18 mouse cellular contexts compared by ENCODE assay signal in genomic region chr5:44494133-44494532, GRCm38 (mm10).
A peak's percentile ranks its signal among the peaks of the same experiment; 100 is the strongest.
DNase-seq lines count a peak whose midpoint lies in the region; ATAC-seq and TF ChIP-seq lines count a peak whose summit lies in the region.
"Had no signal": no experiment of that assay in that cellular context is flagged by ENCODE, and none has a peak within 500 bp of the region (broad histone marks: within the 10 kb centered on the region; RNA-seq: fewer than 3 reads in every experiment).

No protein-coding gene starts in this region.

- TF ChIP-seq CTCF in heart, postnatal 0 days (IDR thresholded peaks at IDR 0.05; ENCODE audit: low read depth): no peak

- no peak for DNase-seq in kidney, postnatal 4 days
- peak; percentile 49 for DNase-seq in heart, postnatal 0 days (ENCODE audit: low spot score)
- DNase-seq in lung, postnatal 10 days: peak; percentile 2
- no peak for DNase-seq in right cerebral cortex, postnatal 4 days
- DNase-seq in adrenal gland, adult 8-10 months: no peak
- DNase-seq: cerebellum, adult 8-10 months; gastrocnemius, postnatal 14 days; layer of hippocampus, postnatal 36 days; retina, postnatal 1 day; spleen, adult 18-20 months; thymus, postnatal 25 days had no signal

- H3K36me3 ChIP-seq in kidney, embryonic 16.5 days (ENCODE audit: insufficient read depth, low read length): no peaks in the 10 kb centered on the region
- no peaks in the 10 kb centered on the region for H3K36me3 ChIP-seq in heart, embryonic 11.5 days (ENCODE audit: control insufficient read depth, insufficient read depth, low read length)
- no peaks in the 10 kb centered on the region for H3K36me3 ChIP-seq in heart, postnatal 0 days (replicated peaks; ENCODE audit: control insufficient read depth, insufficient read depth, low read length)
- H3K36me3 ChIP-seq: hindbrain, embryonic 15.5 days; limb, embryonic 13.5 days; neural tube, embryonic 15.5 days had no signal

- H3K27me3 ChIP-seq in kidney, embryonic 16.5 days (ENCODE audit: insufficient read depth, low read length): no peaks in the 10 kb centered on the region
- no peaks in the 10 kb centered on the region for H3K27me3 ChIP-seq in heart, embryonic 11.5 days (ENCODE audit: control insufficient read depth, insufficient read depth, low read length)
- H3K27me3 ChIP-seq in heart, postnatal 0 days (ENCODE audit: control insufficient read depth, insufficient read depth, low read length): no peaks in the 10 kb centered on the region
- H3K27me3 ChIP-seq: hindbrain, embryonic 15.5 days; limb, embryonic 13.5 days; neural tube, embryonic 15.5 days had no signal

- TF ChIP-seq EP300 in heart, postnatal 0 days (IDR thresholded peaks at IDR 0.05; ENCODE audit: low read depth): peak; percentile 78

- no peak overlapping the region for H3K9ac ChIP-seq in kidney, embryonic 16.5 days (replicated peaks; ENCODE audit: low read length)
- no peak overlapping the region for H3K9ac ChIP-seq in heart, embryonic 11.5 days (ENCODE audit: low read depth, low read length)
- no peak overlapping the region for H3K9ac ChIP-seq in heart, postnatal 0 days (replicated peaks; ENCODE audit: low read depth, low read length)
- H3K9ac ChIP-seq: hindbrain, embryonic 15.5 days; limb, embryonic 13.5 days; neural tube, embryonic 15.5 days had no signal

- WGBS in kidney, embryonic 16.5 days: 67% methylated on average over 9 of the region's 9 CpGs
- WGBS in heart, embryonic 11.5 days (ENCODE audit: insufficient replicate concordance): 39% methylated on average over 9 of the region's 9 CpGs
- WGBS in heart, postnatal 0 days: 35% methylated on average over 9 of the region's 9 CpGs

- no peak for ATAC-seq in kidney, embryonic 16.5 days (ENCODE audit: low FRiP score, low TSS enrichment)
- ATAC-seq in heart, embryonic 11.5 days (replicated peaks; ENCODE audit: insufficient number of reproducible peaks, low FRiP score, low TSS enrichment): 0 out of 2 replicates have a peak, but pooled peaks have one; percentile 14
- peak; percentile 49; the same call in 1 of the 2 replicates for ATAC-seq in heart, postnatal 0 days (ENCODE audit: insufficient read depth, low read depth)
- ATAC-seq: CD4-positive, CD25-positive, alpha-beta regulatory T cell, adult 4 months; forebrain, embryonic 16.5 days had no signal

- H3K4me3 ChIP-seq in kidney, embryonic 16.5 days (ENCODE audit: low read length): no peak overlapping the region
- H3K4me3 ChIP-seq in heart, embryonic 11.5 days (ENCODE audit: low read depth, low read length): no peak overlapping the region
- H3K4me3 ChIP-seq in heart, postnatal 0 days (ENCODE audit: low read depth, low read length): no peak overlapping the region
- H3K4me3 ChIP-seq: hindbrain, embryonic 15.5 days; limb, embryonic 13.5 days; neural tube, embryonic 15.5 days had no signal

- peak overlapping the region; percentile 39; the same call in 1 of the 2 replicates for H3K27ac ChIP-seq in kidney, embryonic 16.5 days (ENCODE audit: low read length)
- 0 out of 2 replicates have a peak overlapping the region, but pooled peaks have one; percentile 29 for H3K27ac ChIP-seq in heart, embryonic 11.5 days (ENCODE audit: low read depth, low read length)
- peak overlapping the region; percentile 75 for H3K27ac ChIP-seq in heart, postnatal 0 days (ENCODE audit: low read depth)
- H3K27ac ChIP-seq: hindbrain, embryonic 15.5 days; limb, embryonic 13.5 days; neural tube, embryonic 15.5 days had no signal

- no peak overlapping the region for H3K4me2 ChIP-seq in kidney, embryonic 16.5 days (replicated peaks; ENCODE audit: low read depth, low read length)
- no peak overlapping the region for H3K4me2 ChIP-seq in heart, embryonic 11.5 days
- peak overlapping the region; percentile 41 for H3K4me2 ChIP-seq in heart, postnatal 0 days (ENCODE audit: low read depth, low read length)
- H3K4me2 ChIP-seq: hindbrain, embryonic 15.5 days; limb, embryonic 13.5 days; neural tube, embryonic 15.5 days had no signal

- no peaks in the 10 kb centered on the region for H3K9me3 ChIP-seq in kidney, embryonic 16.5 days (ENCODE audit: low read length)
- no peaks in the 10 kb centered on the region for H3K9me3 ChIP-seq in heart, embryonic 11.5 days (replicated peaks; ENCODE audit: control insufficient read depth, low read length)
- no peaks in the 10 kb centered on the region for H3K9me3 ChIP-seq in heart, postnatal 0 days (replicated peaks; ENCODE audit: control insufficient read depth, low read length)
- H3K9me3 ChIP-seq: hindbrain, embryonic 15.5 days; limb, embryonic 13.5 days; neural tube, embryonic 15.5 days had no signal

- H3K4me1 ChIP-seq in kidney, embryonic 16.5 days (ENCODE audit: insufficient read depth, low read length): no peaks in the 10 kb centered on the region; the same call in 1 of the 2 replicates
- H3K4me1 ChIP-seq in heart, embryonic 11.5 days (ENCODE audit: control insufficient read depth, insufficient read depth, low read length): no peaks in the 10 kb centered on the region
- H3K4me1 ChIP-seq in heart, postnatal 0 days (ENCODE audit: control insufficient read depth, insufficient read depth): no peaks in the 10 kb centered on the region
- H3K4me1 ChIP-seq: hindbrain, embryonic 15.5 days had no signal

Comparison
In these comparisons a context has a peak if more than half of its experiments do, and no peak if none do; other contexts are left out.
1. DNase-seq: peak in heart, postnatal 0 days (single experiment) and lung, postnatal 10 days (single experiment); none in kidney, postnatal 4 days (0 of 2), right cerebral cortex, postnatal 4 days (single experiment) and adrenal gland, adult 8-10 months (single experiment).
2. Peak in every context shown above with its lines, with median percentiles within 50 percentile points of each other: H3K27ac ChIP-seq.